Mouse (Mus musculus) heart, postnatal 10 days (tissue): Measurements from ENCODE around the gene Myo5c. TPM values are rescaled to one million over a fixed set of nuclear protein-coding genes. Genes with fewer than 3 reads are reported as not detected.

Source experiments
- DNase-seq, 2 experiments: peaks; one replicate each; pipeline ENCODE4 v3.0.0; 2021
- intact Hi-C: fragments of 180-260 bp; cut with DNase I; formaldehyde crosslinking; loops from one replicate; pipeline ENCODE4 v1.15.1; 2025
- total RNA-seq, 2 experiments: library from RNA; stranded (reverse); gene quantifications; 2 replicates each; pipeline ENCODE4 v1.2.3; 2021

Gene Myo5c
- total RNA-seq: 1 to 10 TPM; 3.4 to 4.9 TPM

DNA sequence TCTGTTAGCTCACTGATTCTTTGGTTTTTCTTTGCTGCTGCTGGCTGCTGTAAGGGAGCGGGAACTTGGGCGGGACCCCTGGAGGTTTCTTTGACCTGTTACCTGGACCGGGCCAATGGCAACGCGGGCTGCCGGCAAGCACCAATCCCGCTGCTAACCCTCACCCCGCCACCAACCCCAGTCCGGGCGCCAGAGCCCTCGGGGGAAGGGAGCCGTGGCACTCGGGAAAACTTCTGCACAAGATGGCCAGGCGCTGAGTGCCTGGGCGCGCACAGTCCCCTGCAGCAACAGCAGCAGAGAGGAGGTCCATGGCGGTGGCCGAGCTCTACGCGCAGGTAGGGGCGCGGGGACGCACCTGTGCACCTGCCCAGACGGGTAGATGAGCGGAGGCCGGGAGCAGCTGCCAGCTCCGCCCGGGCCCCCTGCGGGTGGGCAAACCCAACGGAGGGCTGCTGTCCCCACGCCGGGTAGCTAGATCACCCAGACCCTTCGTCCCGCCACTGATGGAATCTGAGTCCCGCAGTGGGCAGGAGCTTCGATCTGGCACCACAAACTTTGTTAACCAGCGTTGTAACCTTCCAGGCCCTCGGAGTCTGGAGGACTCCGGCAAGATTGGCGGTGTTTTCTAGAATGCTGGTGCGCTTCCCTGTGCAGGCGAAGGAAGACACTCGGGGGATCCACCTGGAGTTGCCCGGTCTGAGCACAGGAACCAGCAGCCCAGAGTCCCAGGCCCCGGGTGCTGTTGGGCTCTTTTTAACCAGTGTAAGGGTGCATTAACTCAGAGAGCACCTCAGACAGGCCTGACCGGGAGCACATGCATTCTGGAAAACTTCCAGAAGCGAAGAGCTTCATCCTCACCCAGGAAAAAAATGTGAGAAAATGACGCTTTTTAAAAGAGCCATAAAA, at the start of gene Myo5c:
Gene Myo5c (plus strand): TSS at position 180 of the 906 bp plus-strand sequence.
- intact Hi-C loops: no loop called here
- peak; percentile 74 to 77 for DNase-seq

DNA sequence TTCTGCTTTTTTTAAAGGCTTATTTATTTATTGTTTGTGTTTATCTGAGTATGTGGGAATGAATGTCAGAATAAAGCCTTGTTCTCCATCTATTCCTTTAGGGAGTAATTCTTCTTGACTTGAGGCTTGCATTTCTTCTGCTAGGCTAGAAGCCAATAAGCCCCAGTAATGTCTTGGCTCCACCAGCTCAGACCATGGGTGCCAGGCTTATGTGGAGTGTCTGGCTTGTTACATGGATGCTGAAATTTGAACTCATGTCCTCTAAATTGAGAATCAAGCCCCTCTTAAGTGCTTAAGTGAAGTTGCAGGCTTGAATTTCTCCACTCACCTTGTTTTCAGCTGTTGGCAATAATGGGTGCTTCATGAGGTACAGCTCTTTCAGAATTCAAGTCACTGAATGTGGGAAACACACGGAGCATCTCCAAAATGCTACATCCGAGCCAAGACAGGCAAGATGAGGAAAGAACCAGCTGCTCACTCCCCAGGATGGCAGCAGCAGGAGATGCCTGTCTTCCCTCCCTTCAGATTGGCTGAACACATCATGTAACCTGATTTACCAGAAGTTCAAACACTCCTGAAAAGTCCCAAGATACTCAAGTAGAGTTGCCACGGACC, 44.1 kb upstream of the Myo5c start:
- intact Hi-C loops: no loop called here
- DNase-seq: no peak

GRCm38 (mm10) chr9:75193858-75194257, 38.0 kb upstream of the Myo5c start:
- peak; percentile 9 to 14 for DNase-seq
- intact Hi-C loops: no loop called here

- peak; percentile 9 to 15 for DNase-seq
- intact Hi-C loops: loop anchor here (5.0 kb wide), 2 partner anchors 144 to 289 kb away; no protein-coding TSS in a partner anchor
These were observed 35.5 kb upstream of the Myo5c start for GRCm38 (mm10) chr9:75196335-75196734.

- intact Hi-C loops: loop anchor here (5.0 kb wide), 2 partner anchors 145 to 290 kb away; no protein-coding TSS in a partner anchor
- peak; percentile 38 to 43 for DNase-seq
These were observed 34.5 kb upstream of the Myo5c start for GRCm38 (mm10) chr9:75197297-75197696.

- intact Hi-C loops: no loop called here
These were observed 30.3 kb upstream of the Myo5c start for GRCm38 (mm10) chr9:75201506-75201905.

DNA sequence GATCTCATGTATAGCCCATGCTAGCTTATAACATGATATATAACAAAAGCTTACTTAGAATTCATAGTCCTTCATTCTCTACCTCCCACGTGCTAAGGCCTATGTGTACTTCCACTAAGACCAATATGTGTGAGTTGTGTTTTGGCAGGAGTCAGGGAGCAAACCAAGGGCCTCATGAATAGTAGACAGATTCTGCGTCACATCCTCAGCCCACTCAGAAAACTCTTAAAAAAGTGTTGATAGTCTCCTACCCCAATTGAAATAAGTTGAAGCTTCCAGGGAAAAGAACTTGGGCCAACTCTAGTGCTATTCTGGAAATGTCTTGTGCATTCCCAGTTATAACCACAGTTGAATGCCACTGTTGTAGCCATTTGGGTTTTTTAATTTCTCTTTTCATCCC, 29.8 kb upstream of the Myo5c start:
- DNase-seq: no peak
- intact Hi-C loops: no loop called here

More at GRCm38 (mm10) chr9:75201506-75201905, 30.3 kb upstream of the Myo5c start:
- DNase-seq: no peak

DNA sequence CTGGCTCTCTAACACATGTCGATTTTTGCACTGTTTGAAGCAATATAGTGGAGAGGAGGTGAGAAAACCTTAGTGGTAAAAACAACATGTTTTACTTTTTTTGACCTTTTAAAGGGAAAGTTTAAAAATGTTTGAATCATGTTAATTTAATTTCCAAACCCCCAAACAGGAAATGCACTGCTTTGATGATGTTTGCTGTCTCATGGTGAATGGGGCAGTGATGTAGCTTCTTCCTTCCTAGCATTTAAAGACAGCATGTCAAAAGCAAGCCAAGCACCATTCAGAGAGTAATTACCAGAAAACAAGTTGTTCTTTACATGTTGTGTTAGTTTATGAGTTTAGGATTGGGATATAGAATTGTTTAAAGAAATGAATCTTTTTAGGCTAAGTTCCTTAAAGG, 22.6 kb upstream of the Myo5c start:
- intact Hi-C loops: no loop called here
- no peak for DNase-seq

DNA sequence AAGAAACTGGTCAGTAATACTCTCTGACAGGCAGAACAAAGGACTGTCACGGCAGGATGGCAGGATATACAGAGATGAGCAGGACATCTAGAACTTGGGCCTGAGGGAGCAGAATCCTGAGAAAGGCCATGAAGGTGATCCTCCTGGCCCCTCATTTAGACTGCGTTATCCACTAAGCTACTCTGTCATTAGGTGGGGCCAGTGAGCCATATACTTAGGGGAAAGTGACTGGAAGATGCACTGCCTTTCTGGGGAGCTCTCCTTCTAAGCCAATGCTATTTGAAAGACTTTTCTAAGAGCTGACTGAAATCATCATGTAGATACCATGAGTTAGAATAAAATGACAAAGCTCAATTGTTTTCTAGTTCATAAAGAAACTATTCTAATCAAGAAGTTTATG, 21.6 kb upstream of the Myo5c start:
- intact Hi-C loops: loop anchor here (5.0 kb wide), 1 partner anchor 57 kb away; no protein-coding TSS in a partner anchor
- DNase-seq: no peak

- intact Hi-C loops: loop anchor here (5.0 kb wide), 1 partner anchor 52 kb away; no protein-coding TSS in a partner anchor
- DNase-seq: no peak
These were observed 16.9 kb upstream of the Myo5c start for GRCm38 (mm10) chr9:75214743-75215413.

- no peak for DNase-seq
- intact Hi-C loops: no loop called here
These were observed 11.9 kb upstream of the Myo5c start for GRCm38 (mm10) chr9:75219942-75220341.

DNA sequence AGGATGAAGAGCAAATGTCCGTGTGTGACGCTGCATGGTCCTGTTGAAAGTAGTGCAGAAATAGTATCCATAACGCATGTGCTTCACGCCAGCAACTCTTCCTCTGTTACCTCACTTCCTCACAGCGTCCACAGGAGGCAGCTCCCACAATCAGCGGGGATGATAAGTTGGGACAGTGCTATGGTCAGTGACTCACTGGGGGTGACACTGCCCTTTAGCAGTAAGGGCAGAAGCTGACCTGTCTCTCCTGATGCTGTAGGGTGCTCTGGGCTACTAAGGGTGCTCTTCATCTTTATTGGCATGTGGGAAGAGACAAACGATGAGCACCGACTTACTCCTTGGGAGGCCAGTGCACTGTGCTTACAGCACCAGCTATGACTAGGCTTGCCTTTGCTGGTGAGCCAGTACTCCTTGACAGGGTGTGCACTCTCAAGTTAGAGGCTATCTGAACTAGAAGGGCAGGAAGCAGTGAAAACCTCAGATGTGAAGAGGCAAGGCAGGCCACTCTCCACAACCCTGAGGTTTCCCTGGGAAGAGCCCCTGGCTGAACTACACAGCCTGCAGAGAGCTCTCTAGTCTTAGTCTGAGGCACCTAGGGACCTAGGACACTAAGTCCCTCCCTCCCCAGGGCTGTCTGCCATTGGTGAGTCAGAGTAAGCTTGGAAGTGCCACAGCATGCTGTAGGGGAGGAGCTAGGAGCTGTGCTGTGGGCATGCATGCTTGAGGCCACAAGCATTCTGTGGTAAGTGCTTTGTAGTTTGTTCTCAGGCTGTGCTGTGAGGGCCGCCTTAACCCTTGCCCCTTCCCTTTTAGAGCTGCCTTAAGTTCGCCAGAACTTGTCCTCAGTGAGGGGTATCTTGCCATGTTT, 10.2 kb upstream of the Myo5c start:
- DNase-seq: peak; percentile 32 to 40
- intact Hi-C loops: no loop called here

- intact Hi-C loops: no loop called here
These were observed 1.0 kb downstream of the Myo5c start for GRCm38 (mm10) chr9:75232860-75233259.

DNA sequence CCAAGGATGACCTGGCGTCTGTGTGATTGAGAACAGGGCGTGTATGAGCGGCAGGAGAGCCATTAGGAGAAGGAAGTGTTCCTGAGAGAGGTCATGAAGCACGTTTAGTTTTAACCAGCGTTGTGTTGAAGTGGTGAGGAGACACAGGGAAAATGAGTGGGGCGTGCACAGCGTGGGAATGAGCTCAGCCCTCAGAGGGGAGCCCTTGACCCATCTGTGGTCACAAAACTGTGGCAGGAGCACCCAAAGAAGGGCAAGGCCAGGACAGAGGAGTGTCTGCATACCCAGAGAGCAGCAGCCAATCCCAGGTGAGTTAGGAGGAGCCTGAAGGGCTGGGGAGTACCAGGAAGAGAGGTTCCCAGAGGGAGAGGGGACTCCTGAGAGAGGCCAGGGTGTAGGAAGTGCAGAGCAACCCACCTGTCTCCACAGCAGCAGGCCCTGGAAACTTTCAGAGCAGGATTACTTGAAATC, 2.5 kb downstream of the Myo5c start:
- intact Hi-C loops: no loop called here
- no peak for DNase-seq

More at GRCm38 (mm10) chr9:75232860-75233259, 1.0 kb downstream of the Myo5c start:
- no peak for DNase-seq

DNA sequence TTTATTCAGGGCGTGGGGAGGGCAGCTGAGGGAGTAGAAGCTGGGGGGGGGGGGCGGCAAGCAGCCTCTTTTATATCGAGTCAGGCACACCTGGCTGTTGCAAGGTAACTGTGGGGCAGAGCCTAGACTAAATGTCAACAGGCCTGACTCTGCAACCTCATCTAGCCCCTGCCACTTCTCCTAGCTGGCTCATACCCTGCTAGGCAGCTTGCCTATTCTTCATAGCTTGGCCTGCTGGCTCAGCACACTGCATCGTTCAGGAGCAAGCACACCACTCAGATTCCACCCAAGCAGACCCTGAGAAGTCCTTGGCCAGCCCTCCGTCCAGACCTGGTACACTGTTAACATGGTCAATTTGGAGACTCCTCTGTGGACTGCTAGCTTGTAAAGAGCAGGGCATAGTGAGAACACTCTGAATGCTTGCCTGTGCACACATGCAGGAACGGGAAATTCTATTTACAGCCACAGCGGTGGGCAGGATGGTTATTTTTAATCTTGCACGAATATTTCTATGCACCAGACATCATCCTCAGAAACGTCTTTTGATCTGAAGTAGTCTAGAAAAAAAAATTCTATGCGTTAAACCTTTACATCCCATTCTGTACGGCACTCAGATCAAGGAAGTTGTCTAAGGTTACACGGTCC, 3.3 kb downstream of the Myo5c start:
- peak in 1 of 2 experiments; percentile 26 for DNase-seq
- intact Hi-C loops: no loop called here

GRCm38 (mm10) chr9:75235696-75236095, 3.9 kb downstream of the Myo5c start:
- intact Hi-C loops: no loop called here
- no peak for DNase-seq

DNA sequence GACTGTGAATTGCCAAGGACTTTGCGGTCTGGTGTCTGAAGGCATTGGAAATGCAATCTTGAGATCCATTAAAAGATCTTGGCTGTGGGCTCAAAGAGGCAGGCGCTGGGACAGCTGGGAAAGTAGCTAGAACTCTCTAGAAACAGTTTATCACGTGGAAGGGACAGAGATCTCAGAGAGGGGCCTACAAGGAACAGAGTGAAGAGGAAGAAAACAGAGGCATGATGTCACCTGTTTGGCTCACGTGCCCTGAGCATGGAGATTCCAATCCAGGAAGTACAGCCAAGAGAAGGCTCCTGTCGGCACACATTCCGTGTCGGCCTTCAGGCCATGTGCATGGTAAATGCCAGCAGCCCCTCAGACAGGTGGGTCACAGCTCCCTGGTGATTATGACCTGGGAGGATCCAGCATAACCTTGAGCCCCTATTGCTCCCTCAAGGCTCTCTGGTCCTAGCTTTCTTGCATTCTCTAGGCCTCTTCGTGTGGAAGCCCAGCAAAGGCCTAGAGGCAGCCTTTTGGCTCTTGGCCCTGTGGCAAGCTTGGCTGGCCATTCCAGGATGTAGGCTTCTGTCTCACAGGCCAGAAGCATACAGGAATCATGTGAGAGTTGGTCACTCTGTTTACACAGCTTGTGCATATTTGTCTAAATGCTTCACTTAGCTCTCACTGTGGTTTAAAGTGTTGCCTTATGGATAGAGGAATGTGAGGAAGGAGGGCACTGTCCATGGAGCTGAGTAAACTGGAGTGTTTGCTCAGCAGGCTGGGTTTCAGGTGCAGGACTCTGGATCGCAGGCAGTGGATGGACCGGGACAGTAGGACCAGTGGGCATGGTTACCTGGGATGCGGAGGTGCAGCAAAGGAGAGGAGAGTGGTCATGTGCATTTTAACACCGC, 4.8 kb downstream of the Myo5c start:
- intact Hi-C loops: no loop called here
- peak; percentile 37 to 47 for DNase-seq

- DNase-seq: no peak
- intact Hi-C loops: no loop called here
These were observed 6.4 kb downstream of the Myo5c start for GRCm38 (mm10) chr9:75238179-75238578.
